Mouse (Mus musculus): Measurements from ENCODE around the gene Znrf1.

DNA sequence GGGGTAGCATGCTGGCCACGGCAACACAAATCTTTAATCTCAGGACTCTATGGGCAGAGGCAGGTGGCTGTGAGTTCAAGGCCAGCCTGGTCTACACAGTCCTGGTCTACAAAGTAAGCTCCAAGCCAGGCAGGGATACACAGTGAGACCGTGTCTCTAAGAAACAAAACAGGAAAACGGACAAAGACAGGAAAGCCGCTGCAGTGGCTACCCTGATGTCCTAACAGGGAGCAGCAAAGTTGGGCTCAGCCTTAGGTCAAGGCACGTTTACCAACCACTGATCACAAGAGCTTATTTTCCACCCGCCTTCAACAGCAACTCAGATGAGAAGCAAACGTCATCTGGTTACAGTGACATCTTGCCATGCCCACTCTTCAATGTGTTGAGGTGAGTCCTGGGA, 39.6 kb upstream of the Znrf1 start:
- TF ChIP-seq POLR2A (IDR thresholded peaks at IDR 0.05; ENCODE audit: borderline replicate concordance, control insufficient read depth, low read depth, low read length) (no peak), CTCF (IDR thresholded peaks at IDR 0.05; ENCODE audit: control insufficient read depth, insufficient read depth, low read length) (no peak)
